Mouse (Mus musculus): ENCODE measurements around the gene Mtor. TPM values are rescaled to one million over a fixed set of nuclear protein-coding genes. Genes with fewer than 3 reads are reported as not detected.

Mtor gene
- polyA plus RNA-seq, 1 experiment from 2014 or later, result 12.7 TPM

DNA sequence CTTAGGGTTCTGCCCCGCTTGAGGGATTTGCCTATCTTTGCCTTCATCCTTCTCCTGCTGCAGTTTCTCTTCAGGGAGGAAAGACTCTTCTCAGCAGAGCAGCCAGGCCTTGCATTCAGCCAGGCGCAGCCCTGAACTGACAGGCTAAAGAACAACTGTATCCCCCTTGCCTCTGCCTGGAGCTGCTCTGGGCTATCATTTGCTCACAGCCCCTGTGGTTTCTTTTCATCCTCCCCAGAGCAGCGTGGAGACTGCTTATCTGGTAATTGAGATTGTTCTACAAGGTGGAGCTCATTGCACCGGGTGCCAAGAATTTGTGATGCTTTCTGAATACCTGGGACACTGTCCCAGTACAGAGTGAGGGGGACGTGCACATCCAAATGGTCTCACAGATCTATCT is 19.9 kb upstream of the Mtor start:
- no peak overlapping the region for H3K27ac ChIP-seq
- no peak overlapping the region for H3K4me2 ChIP-seq
- no peaks in the 10 kb centered on the region for H3K9me3 ChIP-seq (replicated peaks)
- no peaks in the 10 kb centered on the region for H3K4me1 ChIP-seq (replicated peaks)
- H3K36me3 ChIP-seq, result 0 out of 2 replicates have a peak, but pooled peaks cover 4% of the 10 kb centered on the region
- no peaks in the 10 kb centered on the region for H3K27me3 ChIP-seq
- H3K4me3 ChIP-seq, result no peak overlapping the region
- 73% methylated on average over 5 of the region's 5 CpGs for WGBS
- no peak for ATAC-seq (replicated peaks; ENCODE audit: insufficient number of reproducible peaks, insufficient read depth, low FRiP score, low read depth)
- H3K9ac ChIP-seq, result no peak overlapping the region

GRCm38 (mm10) chr4:148429121-148429520 is 19.3 kb upstream of the Mtor start:
- no peak overlapping the region for H3K4me2 ChIP-seq
- 0 out of 2 replicates have a peak, but pooled peaks cover 4% of the 10 kb centered on the region for H3K36me3 ChIP-seq
- no peaks in the 10 kb centered on the region for H3K4me1 ChIP-seq (replicated peaks)
- no peak overlapping the region for H3K4me3 ChIP-seq
- H3K27ac ChIP-seq, result no peak overlapping the region
- WGBS, result 83% methylated on average over 11 of the region's 11 CpGs
- no peak for ATAC-seq (replicated peaks; ENCODE audit: insufficient number of reproducible peaks, insufficient read depth, low FRiP score, low read depth)
- H3K9me3 ChIP-seq (replicated peaks), result no peaks in the 10 kb centered on the region
- no peak overlapping the region for H3K9ac ChIP-seq
- H3K27me3 ChIP-seq, result no peaks in the 10 kb centered on the region

- WGBS, result 31% methylated on average over 6 of the region's 6 CpGs
- Histone ChIP-seq H3K4me3 (no peak overlapping the region), H3K36me3 (0 out of 2 replicates have a peak, but pooled peaks cover 4% of the 10 kb centered on the region), H3K27ac (no peak overlapping the region), H3K4me1 (replicated peaks) (no peaks in the 10 kb centered on the region), H3K27me3 (no peaks in the 10 kb centered on the region), H3K9me3 (replicated peaks) (no peaks in the 10 kb centered on the region), H3K9ac (no peak overlapping the region), H3K4me2 (no peak overlapping the region)
- no peak for ATAC-seq (replicated peaks; ENCODE audit: insufficient number of reproducible peaks, insufficient read depth, low FRiP score, low read depth)
These were observed 18.7 kb upstream of the Mtor start for GRCm38 (mm10) chr4:148429686-148430085.

- H3K9me3 ChIP-seq (replicated peaks), result no peaks in the 10 kb centered on the region
- no peak overlapping the region for H3K9ac ChIP-seq
- no peak overlapping the region for H3K4me3 ChIP-seq
- no peaks in the 10 kb centered on the region for H3K4me1 ChIP-seq (replicated peaks)
- no peaks in the 10 kb centered on the region for H3K27me3 ChIP-seq
- H3K4me2 ChIP-seq, result no peak overlapping the region
- no peak overlapping the region for H3K27ac ChIP-seq
- H3K36me3 ChIP-seq, result peaks cover 9% of the 10 kb centered on the region
- ATAC-seq (replicated peaks; ENCODE audit: insufficient number of reproducible peaks, insufficient read depth, low FRiP score, low read depth), result no peak
- 80% methylated on average over 11 of the region's 11 CpGs for WGBS
These were observed 17.4 kb upstream of the Mtor start for GRCm38 (mm10) chr4:148430880-148431519.

DNA sequence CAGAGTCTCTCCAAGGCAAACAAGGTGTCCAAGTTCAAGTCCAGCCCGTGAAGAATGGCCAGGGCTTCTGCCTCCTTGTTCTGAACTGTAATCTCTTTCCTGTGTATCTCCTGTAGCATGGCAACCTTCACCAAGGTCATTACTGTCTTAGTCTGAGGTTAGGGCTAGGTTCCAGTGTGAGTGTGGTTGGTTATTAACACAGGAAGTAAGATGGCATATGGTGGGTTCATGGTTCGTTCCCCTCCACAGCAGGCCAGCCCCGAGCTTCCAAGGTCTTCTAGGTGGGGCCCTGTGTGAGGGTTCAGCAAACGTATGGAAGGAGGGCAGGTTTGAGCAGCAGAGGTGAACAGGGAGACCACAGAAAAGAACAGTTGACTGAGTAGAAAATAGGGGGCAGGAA is 15.9 kb upstream of the Mtor start:
- 77% methylated on average over 4 of the region's 4 CpGs for WGBS
- no peak for ATAC-seq (replicated peaks; ENCODE audit: insufficient number of reproducible peaks, insufficient read depth, low FRiP score, low read depth)
- no peaks in the 10 kb centered on the region for H3K9me3 ChIP-seq (replicated peaks)
- H3K36me3 ChIP-seq, result peaks cover 9% of the 10 kb centered on the region
- no peak overlapping the region for H3K4me3 ChIP-seq
- no peaks in the 10 kb centered on the region for H3K4me1 ChIP-seq (replicated peaks)
- H3K27me3 ChIP-seq, result no peaks in the 10 kb centered on the region
- no peak overlapping the region for H3K9ac ChIP-seq
- no peak overlapping the region for H3K4me2 ChIP-seq
- H3K27ac ChIP-seq, result no peak overlapping the region

GRCm38 (mm10) chr4:148433336-148433735 is 15.1 kb upstream of the Mtor start:
- Histone ChIP-seq H3K4me3 (no peak overlapping the region), H3K36me3 (peaks cover 11% of the 10 kb centered on the region), H3K27ac (no peak overlapping the region), H3K9ac (no peak overlapping the region), H3K4me2 (no peak overlapping the region), H3K27me3 (no peaks in the 10 kb centered on the region), H3K4me1 (replicated peaks) (no peaks in the 10 kb centered on the region), H3K9me3 (replicated peaks) (no peaks in the 10 kb centered on the region)
- 59% methylated on average over 18 of the region's 18 CpGs for WGBS
- ATAC-seq (replicated peaks; ENCODE audit: insufficient number of reproducible peaks, insufficient read depth, low FRiP score, low read depth), result no peak

DNA sequence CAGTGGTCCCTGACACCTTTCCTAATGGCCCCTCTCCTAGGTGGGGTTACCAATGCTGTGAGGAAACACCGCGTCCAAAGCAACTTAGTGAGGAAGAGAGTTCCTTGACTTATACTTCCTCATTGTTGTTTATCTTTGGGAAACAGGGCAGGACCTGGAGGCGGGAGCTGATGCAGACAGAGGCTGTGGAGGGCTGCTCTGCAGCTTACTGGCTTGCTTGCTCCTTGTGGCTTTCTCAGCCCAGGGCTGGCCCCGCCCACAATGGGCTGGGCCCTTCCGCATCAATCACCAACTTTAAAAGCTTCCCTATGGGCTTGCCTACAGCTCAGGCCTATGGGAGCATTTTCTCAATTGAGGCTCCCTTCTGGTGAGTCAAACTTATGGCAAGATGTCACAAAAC is 14.6 kb upstream of the Mtor start:
- Histone ChIP-seq H3K4me3 (no peak overlapping the region), H3K4me2 (no peak overlapping the region), H3K36me3 (peaks cover 15% of the 10 kb centered on the region), H3K4me1 (replicated peaks) (no peaks in the 10 kb centered on the region), H3K9ac (no peak overlapping the region), H3K27me3 (no peaks in the 10 kb centered on the region), H3K9me3 (replicated peaks) (no peaks in the 10 kb centered on the region), H3K27ac (no peak overlapping the region)
- WGBS, result 71% methylated on average over 5 of the region's 5 CpGs
- ATAC-seq (replicated peaks; ENCODE audit: insufficient number of reproducible peaks, insufficient read depth, low FRiP score, low read depth), result no peak

- Histone ChIP-seq H3K4me2 (no peak overlapping the region), H3K27ac (no peak overlapping the region), H3K4me1 (replicated peaks) (no peaks in the 10 kb centered on the region), H3K9me3 (replicated peaks) (no peaks in the 10 kb centered on the region), H3K27me3 (no peaks in the 10 kb centered on the region), H3K4me3 (no peak overlapping the region), H3K36me3 (peaks cover 15% of the 10 kb centered on the region), H3K9ac (no peak overlapping the region)
- WGBS, result 66% methylated on average over 4 of the region's 4 CpGs
- no peak for ATAC-seq (replicated peaks; ENCODE audit: insufficient number of reproducible peaks, insufficient read depth, low FRiP score, low read depth)
These were observed 13.9 kb upstream of the Mtor start for GRCm38 (mm10) chr4:148434554-148434953.

GRCm38 (mm10) chr4:148435106-148435505 is 13.3 kb upstream of the Mtor start:
- Histone ChIP-seq H3K27me3 (no peaks in the 10 kb centered on the region), H3K27ac (no peak overlapping the region), H3K4me2 (no peak overlapping the region), H3K36me3 (peaks cover 18% of the 10 kb centered on the region), H3K9me3 (replicated peaks) (no peaks in the 10 kb centered on the region), H3K4me1 (replicated peaks) (no peaks in the 10 kb centered on the region), H3K4me3 (no peak overlapping the region), H3K9ac (no peak overlapping the region)
- WGBS, result 67% methylated on average over 3 of the region's 3 CpGs
- ATAC-seq (replicated peaks; ENCODE audit: insufficient number of reproducible peaks, insufficient read depth, low FRiP score, low read depth), result no peak

- no peak overlapping the region for H3K4me3 ChIP-seq
- ATAC-seq (replicated peaks; ENCODE audit: insufficient number of reproducible peaks, insufficient read depth, low FRiP score, low read depth), result no peak
- H3K4me1 ChIP-seq (replicated peaks), result no peaks in the 10 kb centered on the region
- H3K27me3 ChIP-seq, result no peaks in the 10 kb centered on the region
- WGBS, result 63% methylated on average over 6 of the region's 6 CpGs
- no peak overlapping the region for H3K4me2 ChIP-seq
- no peaks in the 10 kb centered on the region for H3K9me3 ChIP-seq (replicated peaks)
- H3K36me3 ChIP-seq, result peaks cover 19% of the 10 kb centered on the region
- no peak overlapping the region for H3K27ac ChIP-seq
- H3K9ac ChIP-seq, result no peak overlapping the region
These were observed 12.6 kb upstream of the Mtor start for GRCm38 (mm10) chr4:148435657-148436330.

DNA sequence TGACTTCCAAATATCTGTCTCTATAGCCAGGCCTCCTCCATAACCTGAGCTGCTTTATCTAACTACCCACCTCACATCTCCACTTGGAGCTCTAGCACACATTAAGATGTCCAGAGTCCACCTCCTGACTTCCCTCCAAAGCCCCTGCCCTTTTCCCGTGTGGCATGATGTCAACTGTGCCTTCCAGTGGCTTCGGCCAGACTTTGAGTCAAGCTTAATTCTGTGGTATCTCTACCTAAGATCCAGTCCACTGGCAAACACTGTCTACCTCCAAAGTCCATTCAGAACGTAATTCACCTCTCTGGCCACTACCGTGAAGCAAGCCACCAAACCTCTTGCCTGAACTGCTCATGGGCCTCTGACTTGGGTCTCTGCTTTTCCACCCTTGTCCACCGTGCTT is 6.5 kb upstream of the Mtor start:
- H3K9me3 ChIP-seq (replicated peaks), result no peaks in the 10 kb centered on the region
- H3K9ac ChIP-seq, result no peak overlapping the region
- H3K4me1 ChIP-seq (replicated peaks), result peaks cover 17% of the 10 kb centered on the region
- H3K4me3 ChIP-seq, result no peak overlapping the region
- 78% methylated on average over 5 of the region's 5 CpGs for WGBS
- H3K4me2 ChIP-seq, result no peak overlapping the region
- H3K27ac ChIP-seq, result no peak overlapping the region
- H3K36me3 ChIP-seq, result 0 out of 2 replicates have a peak, but pooled peaks cover 10% of the 10 kb centered on the region
- ATAC-seq (replicated peaks; ENCODE audit: insufficient number of reproducible peaks, insufficient read depth, low FRiP score, low read depth), result no peak
- H3K27me3 ChIP-seq, result no peaks in the 10 kb centered on the region

GRCm38 (mm10) chr4:148442598-148442997 is 5.8 kb upstream of the Mtor start:
- Histone ChIP-seq H3K4me3 (no peak overlapping the region), H3K27me3 (no peaks in the 10 kb centered on the region), H3K4me1 (replicated peaks) (peaks cover 19% of the 10 kb centered on the region), H3K36me3 (0 out of 2 replicates have a peak, but pooled peaks cover 10% of the 10 kb centered on the region), H3K4me2 (no peak overlapping the region), H3K9me3 (replicated peaks) (no peaks in the 10 kb centered on the region), H3K27ac (no peak overlapping the region), H3K9ac (no peak overlapping the region)
- WGBS, result 88% methylated on average over 7 of the region's 7 CpGs
- ATAC-seq (replicated peaks; ENCODE audit: insufficient number of reproducible peaks, insufficient read depth, low FRiP score, low read depth), result no peak
